Mouse (Mus musculus): Measurements from ENCODE around the gene Vegfc. TPM values are rescaled to one million over a fixed set of nuclear protein-coding genes. Genes with fewer than 3 reads are reported as not detected.

Vegfc gene
- 5.8 and 6.0 TPM in 2 replicates for polyA plus RNA-seq (2015; fragmentation: Nextera tagmentation; extraction: Ambion mirVana)

DNA sequence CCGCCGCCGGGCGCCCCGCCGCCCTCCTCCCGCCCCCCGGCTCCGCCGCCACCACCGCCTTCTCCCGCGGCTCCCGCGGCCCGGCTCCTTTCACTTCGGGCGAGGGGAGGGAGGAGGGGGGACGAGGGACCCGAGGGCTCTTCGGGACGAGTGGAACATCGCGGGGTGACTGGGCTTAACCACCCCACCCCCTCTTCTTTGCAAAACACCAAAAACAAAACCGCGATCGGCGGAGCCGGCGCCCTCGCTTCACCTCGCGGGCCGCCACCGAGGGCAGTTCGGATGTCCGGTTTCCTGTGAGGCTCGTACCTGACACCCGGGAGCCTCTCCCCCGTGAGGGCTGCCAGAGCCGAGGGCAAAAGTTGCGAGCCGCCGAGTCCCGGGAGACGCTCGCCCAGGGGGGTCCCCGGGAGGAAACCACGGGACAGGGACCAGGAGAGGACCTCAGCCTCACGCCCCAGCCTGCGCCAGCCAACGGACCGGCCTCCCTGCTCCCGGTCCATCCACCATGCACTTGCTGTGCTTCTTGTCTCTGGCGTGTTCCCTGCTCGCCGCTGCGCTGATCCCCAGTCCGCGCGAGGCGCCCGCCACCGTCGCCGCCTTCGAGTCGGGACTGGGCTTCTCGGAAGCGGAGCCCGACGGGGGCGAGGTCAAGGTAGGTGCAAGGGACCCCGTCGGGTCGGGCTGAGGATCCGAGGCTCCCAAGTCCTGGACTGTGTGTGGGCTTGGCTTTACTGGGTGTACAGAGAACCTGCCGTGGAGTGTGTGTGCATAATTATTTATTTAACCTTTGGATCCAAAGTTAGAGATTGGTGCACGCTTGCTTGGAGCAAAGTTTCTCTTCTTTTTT lies at the start of gene Vegfc:
Gene Vegfc, plus strand, starts transcription at position 336 of the 850 bp plus-strand sequence.
- H3K27ac ChIP-seq = peak within 1 kb of the TSS; percentile 80
- H3K4me1 ChIP-seq = peaks cover 14% of the 10 kb centered on the region; the same call in 1 of the 2 replicates
- ATAC-seq (ENCODE audit: insufficient number of reproducible peaks, insufficient read depth, low FRiP score, low TSS enrichment, low read depth) = peak; percentile 65
- H3K27me3 ChIP-seq = peaks cover 4% of the 10 kb centered on the region; the same call in 1 of the 2 replicates
- no peaks in the 10 kb centered on the region for H3K36me3 ChIP-seq
- peak within 1 kb of the TSS; percentile 73 for H3K4me2 ChIP-seq
- H3K4me3 ChIP-seq = peak within 1 kb of the TSS; percentile 71
- H3K9ac ChIP-seq = peak within 1 kb of the TSS; percentile 83
- under 1% methylated on average over 57 of the region's 79 CpGs for whole genome bisulfite sequencing
- H3K9me3 ChIP-seq = no peaks in the 10 kb centered on the region

DNA sequence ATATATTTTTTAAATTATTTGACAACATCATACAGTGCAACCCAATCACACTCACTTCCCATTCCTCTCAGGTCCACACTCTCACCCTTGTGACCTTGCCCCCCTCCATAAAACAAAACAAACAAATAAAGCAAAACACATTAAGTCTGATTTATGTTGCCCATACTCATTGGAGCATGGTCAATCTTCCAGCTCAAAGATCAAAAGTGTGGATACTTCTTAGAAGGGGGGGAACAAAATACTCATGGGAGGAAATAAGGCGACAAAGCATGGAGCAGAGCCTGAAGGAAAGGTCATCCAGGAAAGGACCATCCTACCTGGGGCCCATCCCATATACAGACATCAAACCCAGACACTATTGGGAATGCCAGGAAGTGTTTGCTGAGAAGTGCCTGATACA lies 42.8 kb upstream of the Vegfc start:
- H3K4me1 ChIP-seq = no peaks in the 10 kb centered on the region
- ATAC-seq (ENCODE audit: insufficient number of reproducible peaks, insufficient read depth, low FRiP score, low TSS enrichment, low read depth) = no peak
- H3K27ac ChIP-seq = no peak overlapping the region
- no peaks in the 10 kb centered on the region for H3K9me3 ChIP-seq
- H3K36me3 ChIP-seq = no peaks in the 10 kb centered on the region
- no peak overlapping the region for H3K4me2 ChIP-seq
- H3K27me3 ChIP-seq = no peaks in the 10 kb centered on the region
- WGBS = 91% methylated on average over 1 of the region's 1 CpGs
- no peak overlapping the region for H3K4me3 ChIP-seq
- no peak overlapping the region for H3K9ac ChIP-seq

DNA sequence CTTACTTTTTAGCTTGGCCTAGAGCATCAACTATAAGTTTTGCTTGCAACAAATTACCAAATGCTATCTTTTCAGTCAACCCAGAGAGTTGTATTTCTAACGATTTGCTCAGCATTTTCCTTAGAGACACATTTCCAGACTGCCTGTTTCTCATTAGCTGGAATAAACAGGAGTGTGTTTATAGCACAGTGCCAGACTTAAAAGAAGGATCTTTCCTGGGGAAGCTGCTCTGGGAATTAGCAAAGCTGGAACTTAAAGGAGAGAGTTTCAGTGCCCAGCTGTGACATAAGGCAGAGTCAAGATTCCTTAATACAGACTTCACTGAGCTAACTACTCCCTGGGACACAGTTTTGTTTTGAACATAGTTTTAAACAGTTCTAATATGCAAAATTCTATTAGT lies 34.8 kb upstream of the Vegfc start:
- Histone ChIP-seq H3K27ac (no peak overlapping the region), H3K4me2 (no peak overlapping the region), H3K27me3 (no peaks in the 10 kb centered on the region), H3K9ac (no peak overlapping the region), H3K9me3 (no peaks in the 10 kb centered on the region), H3K4me3 (no peak overlapping the region), H3K36me3 (no peaks in the 10 kb centered on the region), H3K4me1 (peaks cover 3% of the 10 kb centered on the region; the same call in 1 of the 2 replicates)
- no peak for ATAC-seq (ENCODE audit: insufficient number of reproducible peaks, insufficient read depth, low FRiP score, low TSS enrichment, low read depth)
- WGBS = 10% methylated on average over 1 of the region's 1 CpGs

DNA sequence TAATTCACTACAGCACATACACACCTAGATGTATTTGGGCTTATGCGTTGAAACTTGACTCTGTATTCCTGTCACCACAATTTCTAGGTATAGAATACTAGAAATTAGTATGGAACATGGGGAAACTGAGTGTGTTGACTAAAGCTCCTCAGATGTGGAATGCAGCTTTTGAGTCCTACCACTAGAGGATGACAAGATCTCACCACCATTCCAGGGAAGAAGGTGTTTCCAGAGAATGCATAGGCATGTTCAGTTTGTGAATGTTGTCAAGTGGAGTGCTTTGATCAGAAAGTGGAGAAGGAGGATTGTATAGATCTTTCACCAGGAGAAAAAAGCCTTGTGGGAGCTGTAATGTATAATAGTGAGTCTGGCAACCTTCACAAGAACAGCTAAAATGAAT lies 33.9 kb upstream of the Vegfc start:
- no peak overlapping the region for H3K4me2 ChIP-seq
- WGBS = 87% methylated on average over 1 of the region's 1 CpGs
- no peak overlapping the region for H3K27ac ChIP-seq
- no peak overlapping the region for H3K4me3 ChIP-seq
- H3K9ac ChIP-seq = no peak overlapping the region
- peaks cover 3% of the 10 kb centered on the region; the same call in 1 of the 2 replicates for H3K4me1 ChIP-seq
- no peaks in the 10 kb centered on the region for H3K9me3 ChIP-seq
- no peaks in the 10 kb centered on the region for H3K27me3 ChIP-seq
- no peaks in the 10 kb centered on the region for H3K36me3 ChIP-seq
- no peak for ATAC-seq (ENCODE audit: insufficient number of reproducible peaks, insufficient read depth, low FRiP score, low TSS enrichment, low read depth)

DNA sequence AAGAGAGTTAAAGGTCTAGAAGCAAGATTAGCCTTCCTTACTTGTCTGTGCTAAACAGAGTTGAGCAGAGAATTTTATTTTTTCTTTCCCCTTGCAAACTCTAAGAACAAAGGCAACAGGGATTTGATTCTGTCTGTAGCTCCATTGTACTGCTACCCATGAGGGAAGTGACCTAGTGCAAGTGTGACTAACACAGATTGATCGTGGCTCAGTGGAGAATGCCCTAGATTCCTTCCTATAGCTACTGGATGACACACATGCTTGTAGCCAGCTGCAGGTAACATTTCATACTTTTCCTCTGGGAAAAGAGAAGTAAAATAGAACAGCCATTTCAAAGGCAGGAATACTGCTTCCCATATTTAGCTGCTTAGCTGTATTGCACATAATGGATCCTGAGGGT lies 24.2 kb upstream of the Vegfc start:
- Histone ChIP-seq H3K27me3 (no peaks in the 10 kb centered on the region), H3K27ac (no peak overlapping the region), H3K9me3 (no peaks in the 10 kb centered on the region), H3K4me2 (no peak overlapping the region), H3K4me3 (no peak overlapping the region), H3K9ac (no peak overlapping the region), H3K4me1 (no peaks in the 10 kb centered on the region), H3K36me3 (no peaks in the 10 kb centered on the region)
- no peak for ATAC-seq (ENCODE audit: insufficient number of reproducible peaks, insufficient read depth, low FRiP score, low TSS enrichment, low read depth)
- 17% methylated on average over 1 of the region's 1 CpGs for WGBS

DNA sequence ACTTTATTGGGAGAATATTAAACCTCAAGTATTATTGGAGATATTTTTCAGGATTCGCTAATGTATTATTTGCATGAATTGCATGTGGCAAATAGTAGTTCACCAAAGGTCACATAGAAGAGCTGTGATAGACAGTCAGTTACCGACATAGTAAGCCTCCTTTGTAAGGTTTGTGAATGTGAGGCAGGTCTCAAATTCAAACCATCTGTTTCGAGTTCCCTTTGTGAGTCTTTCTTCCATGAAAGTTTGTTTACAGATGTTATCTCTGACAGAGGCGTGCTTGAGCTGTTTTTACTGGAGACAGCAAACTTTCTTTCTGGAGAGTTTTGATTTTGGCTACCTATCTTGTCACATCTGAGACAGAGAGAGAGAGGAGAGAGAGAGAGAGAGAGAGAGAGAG lies 11.9 kb upstream of the Vegfc start:
- Histone ChIP-seq H3K4me2 (no peak overlapping the region), H3K4me1 (no peaks in the 10 kb centered on the region), H3K9me3 (no peaks in the 10 kb centered on the region), H3K9ac (no peak overlapping the region), H3K27me3 (no peaks in the 10 kb centered on the region), H3K36me3 (no peaks in the 10 kb centered on the region), H3K27ac (no peak overlapping the region), H3K4me3 (no peak overlapping the region)
- ATAC-seq (ENCODE audit: insufficient number of reproducible peaks, insufficient read depth, low FRiP score, low TSS enrichment, low read depth) = no peak
- WGBS = 18% methylated on average over 4 of the region's 4 CpGs

DNA sequence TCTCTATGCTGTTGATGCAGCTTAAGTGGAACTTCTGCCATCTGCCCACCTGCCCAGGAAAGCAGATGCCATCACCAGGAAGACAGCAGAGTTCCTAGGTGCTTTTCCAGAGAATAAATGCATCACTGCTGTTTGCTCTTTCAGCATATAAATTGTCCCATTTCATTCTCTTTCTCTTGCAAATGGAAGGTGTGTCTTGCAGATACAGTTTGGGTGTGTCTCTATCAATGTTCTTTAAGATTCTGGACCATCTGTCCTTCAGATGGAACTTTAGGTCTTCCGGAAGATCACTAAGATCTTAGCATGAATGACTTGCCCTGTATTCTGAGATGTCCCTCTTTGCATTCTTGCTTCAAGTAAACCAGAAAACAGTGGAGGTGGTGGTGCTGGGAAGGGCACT lies 1.1 kb upstream of the Vegfc start:
- ATAC-seq (ENCODE audit: insufficient number of reproducible peaks, insufficient read depth, low FRiP score, low TSS enrichment, low read depth) = no peak
- Histone ChIP-seq H3K36me3 (no peaks in the 10 kb centered on the region), H3K4me3 (peak overlapping the region; percentile 71), H3K9me3 (no peaks in the 10 kb centered on the region), H3K4me2 (peak overlapping the region; percentile 73), H3K4me1 (peaks cover 14% of the 10 kb centered on the region; the same call in 1 of the 2 replicates), H3K9ac (peak overlapping the region; percentile 83), H3K27me3 (peaks cover 4% of the 10 kb centered on the region; the same call in 1 of the 2 replicates), H3K27ac (no peak overlapping the region)
- WGBS = 37% methylated on average over 1 of the region's 1 CpGs

DNA sequence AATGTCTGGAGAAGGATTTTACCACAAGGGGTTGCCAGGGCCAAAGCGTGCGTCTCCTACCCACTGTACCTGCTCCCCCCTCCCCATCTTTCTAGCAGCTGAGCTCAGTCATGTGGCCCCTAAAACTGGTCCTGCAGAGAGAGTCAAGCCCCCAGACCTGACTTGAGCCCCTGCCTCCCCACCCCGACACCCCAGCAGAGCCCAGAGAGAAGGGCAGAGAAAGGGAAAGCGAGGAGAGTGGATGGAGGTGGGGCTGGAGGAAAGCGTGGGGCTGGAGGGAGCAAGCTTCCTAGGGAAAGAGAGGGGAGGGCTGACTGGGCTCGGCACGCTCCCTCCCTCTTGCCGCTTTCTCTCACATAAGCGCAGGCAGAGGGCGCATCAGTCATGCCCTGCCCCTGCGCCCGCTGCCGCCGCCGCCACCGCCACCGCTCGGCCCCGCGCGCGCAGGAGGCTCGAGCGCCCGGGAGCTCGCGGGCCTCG lies 575 bp upstream of the Vegfc start:
- 0% methylated on average over 7 of the region's 28 CpGs for WGBS
- peak; percentile 87 for ATAC-seq (ENCODE audit: insufficient number of reproducible peaks, insufficient read depth, low FRiP score, low TSS enrichment, low read depth)
- H3K4me1 ChIP-seq = peaks cover 14% of the 10 kb centered on the region; the same call in 1 of the 2 replicates

DNA sequence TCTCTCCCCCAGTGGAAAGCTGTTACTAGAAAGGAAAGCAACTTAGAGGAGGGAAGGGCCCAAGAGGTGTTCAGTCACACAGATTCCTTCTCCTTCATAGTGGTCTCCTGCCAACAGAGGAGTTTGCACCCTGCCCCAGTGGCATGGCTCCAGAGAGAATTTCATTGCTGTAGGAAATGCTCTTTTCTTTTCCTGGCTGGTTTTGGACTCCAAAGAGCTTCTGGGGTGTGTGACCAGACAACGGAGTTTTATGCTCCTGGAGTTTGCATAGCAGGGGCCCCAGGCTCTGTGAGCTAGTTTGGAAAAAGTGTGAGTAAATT lies 675 bp downstream of the Vegfc start:
- no peaks in the 10 kb centered on the region for H3K36me3 ChIP-seq
- H3K27me3 ChIP-seq = peaks cover 4% of the 10 kb centered on the region; the same call in 1 of the 2 replicates
- 3% methylated on average over 1 of the region's 1 CpGs for WGBS
- H3K4me2 ChIP-seq = peak overlapping the region; percentile 73
- H3K9me3 ChIP-seq = no peaks in the 10 kb centered on the region
- peak overlapping the region; percentile 83 for H3K9ac ChIP-seq
- peak overlapping the region; percentile 80 for H3K27ac ChIP-seq
- H3K4me1 ChIP-seq = peaks cover 14% of the 10 kb centered on the region; the same call in 1 of the 2 replicates
- peak overlapping the region; percentile 71 for H3K4me3 ChIP-seq
- no peak for ATAC-seq (ENCODE audit: insufficient number of reproducible peaks, insufficient read depth, low FRiP score, low TSS enrichment, low read depth)

More for the DNA sequence above, 575 bp upstream of the Vegfc start:
- Histone ChIP-seq H3K9ac (peak overlapping the region; percentile 83), H3K4me3 (peak overlapping the region; percentile 71), H3K27ac (peak overlapping the region; percentile 80), H3K27me3 (peaks cover 4% of the 10 kb centered on the region; the same call in 1 of the 2 replicates), H3K9me3 (no peaks in the 10 kb centered on the region), H3K36me3 (no peaks in the 10 kb centered on the region), H3K4me2 (peak overlapping the region; percentile 73)

DNA sequence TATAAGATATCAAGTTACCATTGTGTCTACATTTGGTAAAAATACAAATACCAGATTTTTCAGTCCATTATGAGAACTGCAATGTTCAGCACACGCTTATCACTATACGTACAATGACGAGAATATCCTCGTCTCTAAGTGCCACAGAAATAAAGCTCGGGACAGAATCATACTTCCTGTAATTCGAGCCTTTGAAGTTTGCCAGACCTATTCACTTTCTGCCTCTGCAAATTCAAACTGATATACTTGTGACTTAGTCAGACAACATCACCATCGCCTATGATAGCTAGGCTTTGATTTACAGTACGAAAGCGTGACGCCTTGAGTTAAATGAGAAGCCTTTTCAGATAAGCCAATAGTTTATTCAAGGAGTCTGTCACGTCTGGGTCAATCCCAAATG lies 1.6 kb downstream of the Vegfc start:
- no peak overlapping the region for H3K27ac ChIP-seq
- peaks cover 14% of the 10 kb centered on the region; the same call in 1 of the 2 replicates for H3K4me1 ChIP-seq
- H3K27me3 ChIP-seq = peaks cover 4% of the 10 kb centered on the region; the same call in 1 of the 2 replicates
- peak overlapping the region; percentile 23 for H3K4me3 ChIP-seq
- no peak for ATAC-seq (ENCODE audit: insufficient number of reproducible peaks, insufficient read depth, low FRiP score, low TSS enrichment, low read depth)
- H3K4me2 ChIP-seq = peak overlapping the region; percentile 48
- 22% methylated on average over 11 of the region's 11 CpGs for WGBS
- no peaks in the 10 kb centered on the region for H3K9me3 ChIP-seq
- no peaks in the 10 kb centered on the region for H3K36me3 ChIP-seq
- H3K9ac ChIP-seq = no peak overlapping the region

DNA sequence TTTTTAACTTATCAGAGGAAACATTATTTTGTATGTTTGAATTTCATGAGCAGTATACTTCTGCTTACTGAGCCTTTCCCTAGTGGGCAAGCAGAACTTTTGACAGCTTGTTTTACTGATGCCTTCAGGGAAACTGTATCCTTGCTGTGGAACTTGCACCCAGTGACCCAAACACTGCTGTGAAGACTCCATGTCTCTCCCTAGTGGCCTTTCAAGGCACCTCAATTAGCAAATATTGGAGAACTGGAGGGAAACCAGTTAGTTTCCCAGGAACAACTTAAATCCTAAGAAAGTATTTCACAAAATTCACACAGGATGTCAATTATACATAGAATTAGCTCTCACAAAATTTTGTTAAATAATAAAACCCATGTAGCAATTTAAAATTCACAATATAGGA lies 2.2 kb downstream of the Vegfc start:
- Histone ChIP-seq H3K4me2 (no peak overlapping the region), H3K27me3 (peaks cover 4% of the 10 kb centered on the region; the same call in 1 of the 2 replicates), H3K27ac (no peak overlapping the region), H3K9ac (no peak overlapping the region), H3K36me3 (no peaks in the 10 kb centered on the region), H3K4me1 (peaks cover 14% of the 10 kb centered on the region; the same call in 1 of the 2 replicates), H3K4me3 (no peak overlapping the region), H3K9me3 (no peaks in the 10 kb centered on the region)
- no peak for ATAC-seq (ENCODE audit: insufficient number of reproducible peaks, insufficient read depth, low FRiP score, low TSS enrichment, low read depth)

DNA sequence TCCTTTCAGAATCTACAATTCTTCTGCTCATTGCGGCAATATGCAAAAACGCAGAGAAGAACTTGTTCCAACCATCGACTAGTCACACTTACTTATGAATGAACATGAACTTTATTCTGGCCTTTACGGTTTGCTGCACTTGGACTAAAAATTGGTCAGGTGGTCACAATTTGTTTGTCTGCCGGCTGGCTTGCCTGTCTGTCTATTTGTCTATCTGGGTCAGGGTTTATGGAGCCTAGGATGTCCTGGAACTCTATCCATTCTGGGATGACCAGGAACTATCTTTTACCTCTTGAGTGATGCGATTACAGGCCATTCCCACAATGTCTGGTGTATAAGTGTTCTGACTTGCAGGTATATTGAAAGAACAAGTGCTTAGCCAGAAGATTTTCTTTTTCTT lies 8.5 kb downstream of the Vegfc start:
- Histone ChIP-seq H3K4me1 (no peaks in the 10 kb centered on the region), H3K27me3 (no peaks in the 10 kb centered on the region), H3K36me3 (no peaks in the 10 kb centered on the region), H3K27ac (no peak overlapping the region), H3K9me3 (no peaks in the 10 kb centered on the region; the same call in 1 of the 2 replicates), H3K9ac (no peak overlapping the region), H3K4me3 (no peak overlapping the region), H3K4me2 (no peak overlapping the region)
- ATAC-seq (ENCODE audit: insufficient number of reproducible peaks, insufficient read depth, low FRiP score, low TSS enrichment, low read depth) = no peak
- 87% methylated on average over 6 of the region's 6 CpGs for whole genome bisulfite sequencing
